ENCODE assay signal across 13 mouse cellular contexts in genomic region chr7:145231659-145232058, GRCm38 (mm10). TPM values are rescaled to one million over a fixed set of nuclear protein-coding genes. Genes with fewer than 3 reads are reported as not detected.
DNase-seq lines count a peak whose midpoint lies in the region; ATAC-seq lines count a peak whose summit lies in the region.
"Had no signal": no experiment of that assay in that cellular context is flagged by ENCODE, and none has a peak within 500 bp of the region (broad histone marks: within the 10 kb centered on the region; RNA-seq: fewer than 3 reads in every experiment).

No protein-coding gene starts in this region.

- H3K4me1 ChIP-seq in forebrain, embryonic 10.5 days, result peaks cover 13% of the 10 kb centered on the region
- no peaks in the 10 kb centered on the region for H3K4me1 ChIP-seq in forebrain, embryonic 12.5 days
- peaks cover 3% of the 10 kb centered on the region; the same call in 1 of the 2 replicates for H3K4me1 ChIP-seq in lung, embryonic 16.5 days (replicated peaks; ENCODE audit: control insufficient read depth, insufficient read depth, low read length)
- no peaks in the 10 kb centered on the region for H3K4me1 ChIP-seq in hindbrain, embryonic 12.5 days

- no peaks in the 10 kb centered on the region for H3K36me3 ChIP-seq in forebrain, embryonic 10.5 days (replicated peaks)
- no peaks in the 10 kb centered on the region for H3K36me3 ChIP-seq in forebrain, embryonic 12.5 days (replicated peaks)
- no peaks in the 10 kb centered on the region for H3K36me3 ChIP-seq in lung, embryonic 16.5 days (ENCODE audit: control insufficient read depth, insufficient read depth, low read length)
- H3K36me3 ChIP-seq in hindbrain, embryonic 12.5 days, result no peaks in the 10 kb centered on the region

- no peak overlapping the region for H3K4me2 ChIP-seq in forebrain, embryonic 12.5 days
- H3K4me2 ChIP-seq in lung, embryonic 16.5 days (ENCODE audit: low read depth, low read length), result no peak overlapping the region
- no peak overlapping the region for H3K4me2 ChIP-seq in hindbrain, embryonic 12.5 days (replicated peaks)

- H3K27ac ChIP-seq in forebrain, embryonic 10.5 days, result peak overlapping the region; percentile 48; the same call in 1 of the 2 replicates
- H3K27ac ChIP-seq in forebrain, embryonic 12.5 days, result no peak overlapping the region
- H3K27ac ChIP-seq in lung, embryonic 16.5 days (ENCODE audit: low read length), result peak overlapping the region; percentile 36
- H3K27ac ChIP-seq in hindbrain, embryonic 12.5 days, result no peak overlapping the region

- H3K4me3 ChIP-seq in forebrain, embryonic 10.5 days, result no peak overlapping the region
- no peak overlapping the region for H3K4me3 ChIP-seq in forebrain, embryonic 12.5 days (replicated peaks)
- H3K4me3 ChIP-seq in lung, embryonic 16.5 days (ENCODE audit: low read length), result no peak overlapping the region
- H3K4me3 ChIP-seq in hindbrain, embryonic 12.5 days, result no peak overlapping the region

- no peak for DNase-seq in forebrain, embryonic 10.5 days (ENCODE audit: extremely low spot score, low spot score)
- DNase-seq in cerebellum, adult 9-11 months, result peak; percentile 53
- DNase-seq in kidney, adult 9 months, result peak; percentile 98
- DNase-seq in left cerebral cortex, adult 11 months (ENCODE audit: low spot score), result no peak
- no peak for DNase-seq in layer of hippocampus, postnatal 25 days (ENCODE audit: extremely low spot score in 1 of 2, low spot score in 1 of 2)
- DNase-seq: left cerebral cortex, postnatal 4 days; retina, postnatal 1 day had no signal

- H3K9ac ChIP-seq in forebrain, embryonic 12.5 days, result no peak overlapping the region
- H3K9ac ChIP-seq in lung, embryonic 16.5 days (ENCODE audit: low read length), result no peak overlapping the region
- no peak overlapping the region for H3K9ac ChIP-seq in hindbrain, embryonic 12.5 days

- WGBS in forebrain, embryonic 10.5 days, result 87% methylated on average over 9 of the region's 9 CpGs
- 83% methylated on average over 9 of the region's 9 CpGs for WGBS in forebrain, embryonic 12.5 days
- WGBS in lung, embryonic 16.5 days, result 53% methylated on average over 9 of the region's 9 CpGs
- WGBS in hindbrain, embryonic 12.5 days, result 76% methylated on average over 9 of the region's 9 CpGs

- ATAC-seq in forebrain, embryonic 12.5 days (ENCODE audit: low FRiP score), result no peak
- ATAC-seq in lung, embryonic 16.5 days (ENCODE audit: low read depth), result peak; percentile 75
- no peak for ATAC-seq in hindbrain, embryonic 12.5 days (ENCODE audit: low FRiP score)
- ATAC-seq: CD4-positive, CD25-positive, alpha-beta regulatory T cell, adult 4 months had no signal

- H3K27me3 ChIP-seq in forebrain, embryonic 10.5 days (ENCODE audit: poor library complexity, severe bottlenecking), result peaks cover 4% of the 10 kb centered on the region; the same call in 1 of the 2 replicates
- H3K27me3 ChIP-seq in forebrain, embryonic 12.5 days, result no peaks in the 10 kb centered on the region
- no peaks in the 10 kb centered on the region for H3K27me3 ChIP-seq in lung, embryonic 16.5 days (ENCODE audit: control insufficient read depth, insufficient read depth, low read depth, low read length)
- no peaks in the 10 kb centered on the region for H3K27me3 ChIP-seq in hindbrain, embryonic 12.5 days

- no peaks in the 10 kb centered on the region for H3K9me3 ChIP-seq in forebrain, embryonic 10.5 days
- H3K9me3 ChIP-seq in forebrain, embryonic 12.5 days, result no peaks in the 10 kb centered on the region
- no peaks in the 10 kb centered on the region for H3K9me3 ChIP-seq in lung, embryonic 16.5 days (ENCODE audit: control insufficient read depth, low read length)
- H3K9me3 ChIP-seq in hindbrain, embryonic 12.5 days (replicated peaks), result no peaks in the 10 kb centered on the region

RNA-seq across cellular contexts. Expression of gene 1810010D01Rik, which starts 23.7 kb away (rescaled TPM):
- polyA plus RNA-seq in forebrain, embryonic 10.5 days (2016; fragmentation: Nextera tagmentation; extraction: Ambion mirVana), result 0.16 and 0.31 TPM in 2 replicates
- polyA plus RNA-seq in forebrain, embryonic 12.5 days (2016; fragmentation: Nextera tagmentation; extraction: Ambion mirVana), result 0.59 and 0.91 TPM in 2 replicates
- polyA plus RNA-seq in lung, embryonic 16.5 days (2015; fragmentation: Nextera tagmentation; extraction: Ambion mirVana), result 0.43 TPM in 1 of 2 replicates, not detected in the other
- 1 to 10 TPM in 1 of 2 experiments, under 1 TPM in 1; 0.44 to 1.5 TPM for total RNA-seq in layer of hippocampus, postnatal 25 days (2021)
- 0.35 TPM in 1 of 2 replicates, not detected in the other for polyA plus RNA-seq in hindbrain, embryonic 12.5 days (2016; fragmentation: Nextera tagmentation; extraction: Ambion mirVana)
- total RNA-seq: left cerebral cortex, postnatal 4 days had no signal
- polyA plus RNA-seq: CD4-positive, CD25-positive, alpha-beta regulatory T cell, adult 4 months; embryonic facial prominence, embryonic 14.5 days; heart, embryonic 16.5 days had no signal

RNA-seq across cellular contexts. Expression of gene Tpcn2, which starts 52.2 kb away (rescaled TPM):
- polyA plus RNA-seq in forebrain, embryonic 10.5 days (2016; fragmentation: Nextera tagmentation; extraction: Ambion mirVana), result 5.1 and 5.9 TPM in 2 replicates
- 4.8 and 5.2 TPM in 2 replicates for polyA plus RNA-seq in forebrain, embryonic 12.5 days (2016; fragmentation: Nextera tagmentation; extraction: Ambion mirVana)
- polyA plus RNA-seq in lung, embryonic 16.5 days (2015; fragmentation: Nextera tagmentation; extraction: Ambion mirVana), result 11.7 and 12.3 TPM in 2 replicates
- 1 to 10 TPM; 4.0 to 5.8 TPM for total RNA-seq in layer of hippocampus, postnatal 25 days (2021)
- 6.8 and 7.1 TPM in 2 replicates for polyA plus RNA-seq in hindbrain, embryonic 12.5 days (2016; fragmentation: Nextera tagmentation; extraction: Ambion mirVana)

Comparison
In these comparisons a context has a peak if more than half of its experiments do, and no peak if none do; other contexts are left out.
1. H3K27ac ChIP-seq: peak in forebrain, embryonic 10.5 days (single experiment) and lung, embryonic 16.5 days (single experiment); none in forebrain, embryonic 12.5 days (single experiment) and hindbrain, embryonic 12.5 days (single experiment).
2. DNase-seq: peak in cerebellum, adult 9-11 months (single experiment) and kidney, adult 9 months (single experiment); none in forebrain, embryonic 10.5 days (single experiment), left cerebral cortex, adult 11 months (single experiment) and layer of hippocampus, postnatal 25 days (0 of 2).